10 mouse cellular contexts compared by ENCODE assay signal in genomic region chr9:24189511-24190260, GRCm38 (mm10).
DNase-seq lines count a peak whose midpoint lies in the region; ATAC-seq lines count a peak whose summit lies in the region.
"Had no signal": no experiment of that assay in that cellular context is flagged by ENCODE, and none has a peak within 500 bp of the region (broad histone marks: within the 10 kb centered on the region; RNA-seq: fewer than 3 reads in every experiment).

No protein-coding gene starts in this region.

- H3K27me3 ChIP-seq in midbrain, embryonic 12.5 days, result no peaks in the 10 kb centered on the region

- 43% methylated on average over 2 of the region's 2 CpGs for WGBS in midbrain, embryonic 12.5 days

- peaks cover 9% of the 10 kb centered on the region for H3K4me1 ChIP-seq in midbrain, embryonic 12.5 days

- no peak overlapping the region for H3K4me2 ChIP-seq in midbrain, embryonic 12.5 days (replicated peaks)

- H3K9me3 ChIP-seq in midbrain, embryonic 12.5 days, result no peaks in the 10 kb centered on the region

- peak overlapping the region; percentile 54; the same call in 1 of the 2 replicates for H3K27ac ChIP-seq in midbrain, embryonic 12.5 days (replicated peaks)

- H3K36me3 ChIP-seq in midbrain, embryonic 12.5 days, result no peaks in the 10 kb centered on the region

- no peak overlapping the region for H3K9ac ChIP-seq in midbrain, embryonic 12.5 days (replicated peaks)

- peak; percentile 80 for ATAC-seq in midbrain, embryonic 12.5 days (ENCODE audit: low FRiP score, low read depth)
- no peak for ATAC-seq in inflammation-experienced regulatory T-cells, adult 6 months

- DNase-seq in cerebellum, postnatal 14 days, result peak; percentile 40 to 41
- DNase-seq in cerebellum, postnatal 36 days, result no peak
- DNase-seq in retina, postnatal 1 day, result peak; percentile 51
- DNase-seq in retina, embryonic 14.5 days (ENCODE audit: low spot score), result no peak
- no peak for DNase-seq in B cell, adult 2 months
- no peak for DNase-seq in spleen, postnatal 14 days (ENCODE audit: low spot score in 2 of 2)
- DNase-seq: cerebellum, adult 11 months; lung, adult 18-20 months had no signal

- H3K4me3 ChIP-seq in midbrain, embryonic 12.5 days, result no peak overlapping the region

Comparison
In these comparisons a context has a peak if more than half of its experiments do, and no peak if none do; other contexts are left out.
1. DNase-seq: peak in cerebellum, postnatal 14 days (2 of 2) and retina, postnatal 1 day (single experiment); none in cerebellum, postnatal 36 days (0 of 2), retina, embryonic 14.5 days (single experiment), B cell, adult 2 months (0 of 2) and spleen, postnatal 14 days (0 of 2).